Mouse (Mus musculus) hindbrain, embryonic 10.5 days (tissue): ENCODE measurements around the gene Scamp5. TPM values are rescaled to one million over a fixed set of nuclear protein-coding genes. Genes with fewer than 3 reads are reported as not detected.

Source experiments
- DNase-seq: peaks from one replicate; pipeline ENCODE4 v3.0.0-alpha.2; 2017; ENCODE audit warnings: low spot score
- H3K27ac ChIP-seq: fragments of 300-500 bp; sonication (generic); 2 replicates; pipeline ENCODE4 v1.5.1; 2016; ENCODE audit warnings: mild to moderate bottlenecking, moderate library complexity
- H3K27me3 ChIP-seq: fragments of 300-500 bp; sonication (generic); 2 replicates; pipeline ENCODE4 v1.6.1; 2016; ENCODE audit warnings: mild to moderate bottlenecking; ENCODE audit not compliant: poor library complexity, insufficient read depth, severe bottlenecking
- H3K36me3 ChIP-seq: fragments of 300-500 bp; sonication (generic); 2 replicates; pipeline ENCODE4 v1.6.1; 2016; ENCODE audit warnings: mild to moderate bottlenecking, moderate library complexity
- H3K4me1 ChIP-seq: fragments of 300-500 bp; sonication (generic); replicated peaks from 2 replicates; pipeline ENCODE4 v1.6.1; 2016; ENCODE audit warnings: mild to moderate bottlenecking
- H3K4me3 ChIP-seq: fragments of 300-500 bp; sonication (generic); 2 replicates; pipeline ENCODE4 v1.5.1; 2016; ENCODE audit warnings: mild to moderate bottlenecking, moderate library complexity
- H3K9me3 ChIP-seq: fragments of 300-500 bp; sonication (generic); 2 replicates; pipeline ENCODE4 v1.6.1; 2016; ENCODE audit warnings: mild to moderate bottlenecking, moderate library complexity
- WGBS: fragments of 180-500 bp; shearing (Covaris S2); methylation state at CpG from one replicate; pipeline ENCODE4 v1.1.7; 2016; 5-methylcytosine and 5-hydroxymethylcytosine counted together
- polyA plus RNA-seq: library from polyadenylated mRNA; unstranded; fragments of >200 nt; fragmentation: Nextera tagmentation; extraction: Ambion mirVana; gene quantifications from 2 replicates; pipeline ENCODE4 v1.2.1, GENCODE M21; 2016

Scamp5 gene
- polyA plus RNA-seq = 18.2 and 28.9 TPM in 2 replicates

GRCm38 (mm10) chr9:57467896-57468549 lies at the start of gene Scamp5:
Gene Scamp5, minus strand, starts transcription at chr9:57468060.
- DNase-seq = peak; percentile 90
- H3K9me3 ChIP-seq = no peaks in the 10 kb centered on the region
- H3K36me3 ChIP-seq = no peaks in the 10 kb centered on the region
- H3K4me3 ChIP-seq = peak within 1 kb of the TSS; percentile 78
- peaks cover 11% of the 10 kb centered on the region; the same call in 1 of the 2 replicates for H3K27me3 ChIP-seq
- WGBS = 2% methylated on average over 48 of the region's 48 CpGs
- H3K27ac ChIP-seq = peak within 1 kb of the TSS; percentile 91
- H3K4me1 ChIP-seq = peaks cover 28% of the 10 kb centered on the region

GRCm38 (mm10) chr9:57517113-57517512 lies 49.3 kb upstream of the Scamp5 start:
- 11% methylated on average over 3 of the region's 3 CpGs for WGBS
- no peaks in the 10 kb centered on the region for H3K27me3 ChIP-seq
- peak overlapping the region; percentile 46 for H3K27ac ChIP-seq
- peak; percentile 73 for DNase-seq
- H3K4me1 ChIP-seq = peaks cover 13% of the 10 kb centered on the region
- no peaks in the 10 kb centered on the region for H3K36me3 ChIP-seq
- H3K4me3 ChIP-seq = no peak overlapping the region
- no peaks in the 10 kb centered on the region for H3K9me3 ChIP-seq

- Histone ChIP-seq H3K4me3 (no peak overlapping the region), H3K4me1 (peaks cover 15% of the 10 kb centered on the region), H3K36me3 (no peaks in the 10 kb centered on the region), H3K9me3 (no peaks in the 10 kb centered on the region), H3K27me3 (peaks cover 18% of the 10 kb centered on the region), H3K27ac (no peak overlapping the region)
- WGBS = 47% methylated on average over 2 of the region's 2 CpGs
- DNase-seq = no peak
These were observed 42.7 kb upstream of the Scamp5 start for GRCm38 (mm10) chr9:57510577-57510976.

- Histone ChIP-seq H3K4me3 (0 out of 2 replicates have a peak overlapping the region, but pooled peaks have one; percentile 14), H3K9me3 (no peaks in the 10 kb centered on the region), H3K4me1 (peaks cover 58% of the 10 kb centered on the region), H3K36me3 (no peaks in the 10 kb centered on the region), H3K27me3 (peaks cover 67% of the 10 kb centered on the region), H3K27ac (no peak overlapping the region)
- DNase-seq = peak; percentile 44
- 8% methylated on average over 8 of the region's 8 CpGs for WGBS
These were observed 37.8 kb upstream of the Scamp5 start for GRCm38 (mm10) chr9:57505700-57506099.

GRCm38 (mm10) chr9:57504891-57505290 lies 37.0 kb upstream of the Scamp5 start:
- 44% methylated on average over 10 of the region's 10 CpGs for WGBS
- Histone ChIP-seq H3K27ac (no peak overlapping the region), H3K4me1 (peaks cover 53% of the 10 kb centered on the region)

GRCm38 (mm10) chr9:57504381-57504700 lies 36.5 kb upstream of the Scamp5 start:
- Histone ChIP-seq H3K36me3 (no peaks in the 10 kb centered on the region), H3K27me3 (peaks cover 80% of the 10 kb centered on the region), H3K9me3 (no peaks in the 10 kb centered on the region), H3K4me1 (peaks cover 53% of the 10 kb centered on the region), H3K4me3 (peak overlapping the region; percentile 57), H3K27ac (peak overlapping the region; percentile 13; the same call in 1 of the 2 replicates)
- under 1% methylated on average over 34 of the region's 34 CpGs for WGBS
- DNase-seq = peak; percentile 58

More at GRCm38 (mm10) chr9:57504891-57505290, 37.0 kb upstream of the Scamp5 start:
- H3K27me3 ChIP-seq = peaks cover 75% of the 10 kb centered on the region
- H3K36me3 ChIP-seq = no peaks in the 10 kb centered on the region
- no peaks in the 10 kb centered on the region for H3K9me3 ChIP-seq
- peak overlapping the region; percentile 57; the same call in 1 of the 2 replicates for H3K4me3 ChIP-seq
- no peak for DNase-seq

- peak within 1 kb of the TSS; percentile 13; the same call in 1 of the 2 replicates for H3K27ac ChIP-seq
- no peaks in the 10 kb centered on the region for H3K9me3 ChIP-seq
- peak within 1 kb of the TSS; percentile 57 for H3K4me3 ChIP-seq
- peaks cover 86% of the 10 kb centered on the region for H3K27me3 ChIP-seq
- H3K36me3 ChIP-seq = no peaks in the 10 kb centered on the region
- peaks cover 53% of the 10 kb centered on the region for H3K4me1 ChIP-seq
- DNase-seq = peak; percentile 66
- under 1% methylated on average over 46 of the region's 46 CpGs for WGBS
These were observed 35.9 kb upstream of the Scamp5 start, which contains the start of gene Rpp25 for GRCm38 (mm10) chr9:57503622-57504380. Gene Rpp25, plus strand, starts transcription at chr9:57504026.

DNA sequence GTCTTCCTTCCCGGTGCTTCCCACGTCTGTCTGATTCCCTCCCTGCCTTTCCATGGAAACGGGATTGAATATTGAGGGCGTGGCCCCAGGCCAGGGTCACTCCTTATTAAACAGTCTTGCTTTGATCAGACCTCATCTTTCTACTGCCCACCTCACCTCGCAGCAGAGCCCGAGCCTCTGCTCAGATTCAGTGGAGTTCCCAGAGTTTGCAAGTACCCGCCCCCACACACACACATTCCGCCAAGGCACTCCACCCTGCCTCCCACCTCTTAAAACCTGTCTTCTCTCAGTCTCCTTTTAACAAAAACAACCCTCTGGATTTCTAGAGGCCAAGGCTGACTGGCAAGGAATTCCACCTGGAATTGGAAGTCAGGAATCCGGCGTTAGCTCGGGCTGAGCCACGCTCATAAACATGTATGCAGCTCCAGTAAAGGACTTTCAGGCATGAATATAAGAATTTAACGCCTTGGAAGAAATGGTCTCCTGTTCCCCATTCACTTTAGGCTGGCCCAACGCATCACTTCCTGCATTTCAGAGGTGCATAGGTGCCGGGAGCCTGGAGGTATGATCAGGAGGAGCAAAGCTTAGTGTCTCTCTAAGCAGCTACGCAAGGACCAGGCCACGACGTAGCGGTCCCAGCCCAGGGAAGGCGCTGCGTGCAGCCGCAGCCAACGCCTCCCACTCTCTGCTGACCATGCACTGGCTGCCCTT lies 35.2 kb upstream of the Scamp5 start:
- WGBS = 2% methylated on average over 23 of the region's 23 CpGs
- peak; percentile 42 for DNase-seq
- H3K9me3 ChIP-seq = no peaks in the 10 kb centered on the region
- H3K4me1 ChIP-seq = peaks cover 53% of the 10 kb centered on the region
- H3K36me3 ChIP-seq = no peaks in the 10 kb centered on the region
- H3K27ac ChIP-seq = no peak overlapping the region
- peaks cover 93% of the 10 kb centered on the region for H3K27me3 ChIP-seq
- H3K4me3 ChIP-seq = peak overlapping the region; percentile 57

DNA sequence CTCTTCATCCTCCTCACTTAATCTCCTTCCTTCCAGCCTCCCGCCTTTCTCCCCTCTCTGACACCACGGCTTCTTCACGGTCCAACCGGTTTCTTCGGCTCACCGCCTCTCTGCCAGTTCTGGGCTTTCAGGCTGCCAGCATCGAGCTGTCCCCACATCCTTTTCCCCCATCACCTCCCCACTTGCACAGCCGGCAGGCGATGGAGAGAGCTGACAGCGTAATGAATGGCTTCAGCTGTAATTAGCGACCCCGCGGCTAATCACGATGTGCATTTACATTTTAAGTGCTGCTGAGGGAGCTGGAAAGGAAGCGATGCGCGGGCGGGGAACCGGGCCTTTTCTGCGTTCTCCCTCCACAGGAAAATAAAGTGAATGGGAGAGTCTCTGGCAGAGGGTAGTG lies 34.0 kb upstream of the Scamp5 start:
- no peak overlapping the region for H3K27ac ChIP-seq
- no peaks in the 10 kb centered on the region for H3K9me3 ChIP-seq
- DNase-seq = peak; percentile 52
- H3K36me3 ChIP-seq = no peaks in the 10 kb centered on the region
- H3K4me3 ChIP-seq = peak overlapping the region; percentile 41
- H3K27me3 ChIP-seq = peaks cover 88% of the 10 kb centered on the region
- 1% methylated on average over 20 of the region's 20 CpGs for WGBS
- H3K4me1 ChIP-seq = peaks cover 53% of the 10 kb centered on the region

GRCm38 (mm10) chr9:57501452-57501851 lies 33.6 kb upstream of the Scamp5 start:
- Histone ChIP-seq H3K27me3 (peaks cover 84% of the 10 kb centered on the region), H3K4me3 (peak overlapping the region; percentile 41), H3K27ac (no peak overlapping the region), H3K4me1 (peaks cover 53% of the 10 kb centered on the region), H3K9me3 (no peaks in the 10 kb centered on the region), H3K36me3 (no peaks in the 10 kb centered on the region)
- 9% methylated on average over 13 of the region's 13 CpGs for WGBS
- DNase-seq = no peak

DNA sequence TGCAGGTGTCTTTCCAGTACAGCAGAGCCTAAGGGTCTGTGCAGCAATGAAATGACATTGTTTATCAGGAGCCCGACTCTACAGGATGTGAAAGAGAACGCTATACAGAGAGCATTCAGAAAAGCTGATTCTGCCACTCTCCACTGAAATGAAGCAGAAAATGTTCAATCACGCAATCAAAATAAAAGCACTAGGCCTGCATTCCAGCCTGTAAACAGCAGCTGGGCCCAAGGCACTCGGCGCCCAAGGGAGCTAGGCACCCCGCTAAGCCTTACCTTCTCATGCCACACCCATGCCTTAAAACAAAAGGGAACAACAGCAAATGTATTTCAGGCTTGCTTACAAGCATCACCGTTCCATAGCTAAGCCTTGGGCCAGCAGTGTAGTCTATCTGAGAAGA lies 30.7 kb upstream of the Scamp5 start:
- Histone ChIP-seq H3K9me3 (no peaks in the 10 kb centered on the region), H3K4me1 (peaks cover 25% of the 10 kb centered on the region), H3K36me3 (no peaks in the 10 kb centered on the region), H3K27ac (no peak overlapping the region), H3K4me3 (no peak overlapping the region), H3K27me3 (peaks cover 55% of the 10 kb centered on the region)
- no peak for DNase-seq
- WGBS = 59% methylated on average over 7 of the region's 7 CpGs

GRCm38 (mm10) chr9:57497236-57497635 lies 29.4 kb upstream of the Scamp5 start:
- DNase-seq = no peak
- Histone ChIP-seq H3K27ac (no peak overlapping the region), H3K27me3 (peaks cover 42% of the 10 kb centered on the region), H3K9me3 (no peaks in the 10 kb centered on the region), H3K36me3 (no peaks in the 10 kb centered on the region), H3K4me3 (no peak overlapping the region), H3K4me1 (peaks cover 12% of the 10 kb centered on the region)
- 78% methylated on average over 5 of the region's 5 CpGs for WGBS
